Mouse (Mus musculus) hindbrain, postnatal 0 days (tissue): ENCODE results near the gene Tex19.1. TPM values are rescaled to one million over a fixed set of nuclear protein-coding genes. Genes with fewer than 3 reads are reported as not detected.

Source experiments
- ATAC-seq: fragments of 200-750 bp; cut with Nextera tagmentation; 2 replicates; pipeline ENCODE4 v1.8.0; 2017; ENCODE audit warnings: mild to moderate bottlenecking, moderate TSS enrichment, moderate library complexity
- DNase-seq: peaks from one replicate; pipeline ENCODE4 v3.0.0-alpha.2; 2015; ENCODE audit warnings: low spot score
- H3K27ac ChIP-seq: fragments of 300-500 bp; sonication (generic); 2 replicates; pipeline ENCODE4 v1.5.1; 2014; ENCODE audit warnings: mild to moderate bottlenecking
- H3K27me3 ChIP-seq: fragments of 300-500 bp; sonication (generic); 2 replicates; pipeline ENCODE4 v1.6.1; 2014; ENCODE audit warnings: low read length, mixed read lengths; ENCODE audit not compliant: insufficient read depth
- H3K36me3 ChIP-seq: fragments of 300-500 bp; sonication (generic); 2 replicates; pipeline ENCODE4 v1.6.1; 2014; ENCODE audit warnings: low read length, mixed read lengths; ENCODE audit not compliant: insufficient read depth
- H3K4me1 ChIP-seq: fragments of 300-500 bp; sonication (generic); 2 replicates; pipeline ENCODE4 v1.6.1; 2014; ENCODE audit warnings: antibody characterized with exemption, low read length, mixed read lengths; ENCODE audit not compliant: insufficient read depth
- H3K4me2 ChIP-seq: fragments of 300-500 bp; sonication (generic); 2 replicates; pipeline ENCODE4 v1.6.1; 2014; ENCODE audit warnings: low read depth, mild to moderate bottlenecking, low read length, moderate library complexity, mixed read lengths
- H3K4me3 ChIP-seq: fragments of 300-500 bp; sonication (generic); 2 replicates; pipeline ENCODE4 v1.5.1; 2014; ENCODE audit warnings: low read length
- H3K9ac ChIP-seq: fragments of 300-500 bp; sonication (generic); replicated peaks from 2 replicates; pipeline ENCODE4 v1.6.1; 2014; ENCODE audit warnings: mild to moderate bottlenecking, low read length, moderate library complexity, mixed read lengths
- H3K9me3 ChIP-seq: fragments of 300-500 bp; sonication (generic); 2 replicates; pipeline ENCODE4 v1.6.1; 2016; ENCODE audit warnings: low read length, mixed read lengths
- CTCF ChIP-seq: IDR thresholded peaks from 2 replicates; pipeline ENCODE4 v1.5.1; 2016; ENCODE audit warnings: antibody characterized with exemption, control low read depth, low read depth
- WGBS: fragments of 180-500 bp; shearing (Covaris S2); extraction: QIAGEN DNeasy Blood & Tissue Kit; methylation state at CpG from one replicate; pipeline ENCODE4 v1.1.7; 2014; 5-methylcytosine and 5-hydroxymethylcytosine counted together
- polyA plus RNA-seq: library from polyadenylated mRNA; unstranded; fragments of >200 nt; fragmentation: Nextera tagmentation; extraction: Ambion mirVana; gene quantifications from 2 replicates; pipeline ENCODE4 v1.2.1, GENCODE M21; 2015
- total RNA-seq: library from RNA; depleted of rRNA; stranded (reverse); fragments of >200 nt; gene quantifications from 2 replicates; pipeline ENCODE4 v1.2.3, GENCODE M21; 2014

Gene Tex19.1
- total and polyA plus RNA-seq, 2 experiments from 2014 or later: not detected

DNA sequence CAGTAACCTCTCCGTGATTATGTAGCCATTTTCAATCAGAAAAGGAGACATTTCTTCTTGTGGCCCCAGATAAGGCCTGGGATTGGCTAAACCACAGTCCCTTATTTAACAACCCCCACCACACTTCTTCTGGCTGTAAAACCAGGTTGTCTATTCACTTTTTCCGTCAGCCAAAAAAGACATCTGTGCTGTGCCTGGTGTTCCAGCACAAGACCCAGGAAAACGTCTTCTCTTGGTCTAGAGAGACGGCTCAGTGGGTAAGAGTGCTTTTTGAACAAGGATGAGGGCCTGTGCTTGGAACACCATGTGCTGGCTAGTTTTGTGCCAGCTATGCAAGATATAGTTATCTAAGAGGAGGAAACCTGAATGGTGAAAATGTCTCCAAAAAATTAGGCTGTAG is 22.5 kb upstream of the Tex19.1 start:
- no peak for ATAC-seq
- no peak for TF ChIP-seq CTCF
- no peaks in the 10 kb centered on the region for H3K27me3 ChIP-seq
- no peaks in the 10 kb centered on the region for H3K9me3 ChIP-seq
- WGBS: 83% methylated on average over 4 of the region's 4 CpGs
- no peak overlapping the region for H3K27ac ChIP-seq
- H3K4me2 ChIP-seq: no peak overlapping the region
- no peak overlapping the region for H3K9ac ChIP-seq
- H3K4me1 ChIP-seq: no peaks in the 10 kb centered on the region
- DNase-seq: no peak
- H3K36me3 ChIP-seq: no peaks in the 10 kb centered on the region
- no peak overlapping the region for H3K4me3 ChIP-seq

DNA sequence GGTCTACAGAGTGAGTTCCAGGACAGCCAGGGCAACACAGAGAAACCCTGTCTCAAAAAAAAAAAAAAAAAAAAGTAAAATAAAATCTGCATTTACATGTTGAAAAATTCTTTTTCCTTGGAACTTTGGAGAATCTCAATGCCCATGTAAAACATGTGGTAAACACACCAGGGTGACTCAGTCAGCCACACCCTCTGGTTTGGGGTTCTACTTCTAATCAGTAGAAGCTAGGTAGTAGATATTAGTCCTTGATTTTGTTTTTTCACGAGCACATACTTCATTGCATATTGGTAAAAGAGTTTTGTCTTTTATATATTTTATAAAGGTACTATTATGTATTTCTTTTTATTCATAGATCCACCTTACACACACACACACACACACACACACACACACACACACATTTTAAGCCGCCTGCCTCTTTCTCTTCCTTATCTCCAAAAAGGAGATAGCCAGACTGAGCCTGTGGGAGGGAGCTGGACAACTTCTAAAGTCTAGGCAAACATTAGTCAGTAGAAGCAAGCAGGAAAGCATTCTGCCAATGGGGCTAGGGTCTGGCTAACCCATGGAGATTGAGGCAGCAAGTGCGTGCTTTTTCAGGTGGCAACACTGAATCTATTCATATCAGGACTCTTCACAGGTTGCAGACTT is 20.3 kb upstream of the Tex19.1 start:
- TF ChIP-seq CTCF: no peak
- Histone ChIP-seq H3K27ac (no peak overlapping the region), H3K4me3 (no peak overlapping the region), H3K27me3 (no peaks in the 10 kb centered on the region), H3K9me3 (no peaks in the 10 kb centered on the region), H3K4me2 (no peak overlapping the region), H3K9ac (no peak overlapping the region), H3K36me3 (no peaks in the 10 kb centered on the region), H3K4me1 (no peaks in the 10 kb centered on the region)
- ATAC-seq (no peak), DNase-seq (no peak)
- 88% methylated on average over 3 of the region's 3 CpGs for WGBS

DNA sequence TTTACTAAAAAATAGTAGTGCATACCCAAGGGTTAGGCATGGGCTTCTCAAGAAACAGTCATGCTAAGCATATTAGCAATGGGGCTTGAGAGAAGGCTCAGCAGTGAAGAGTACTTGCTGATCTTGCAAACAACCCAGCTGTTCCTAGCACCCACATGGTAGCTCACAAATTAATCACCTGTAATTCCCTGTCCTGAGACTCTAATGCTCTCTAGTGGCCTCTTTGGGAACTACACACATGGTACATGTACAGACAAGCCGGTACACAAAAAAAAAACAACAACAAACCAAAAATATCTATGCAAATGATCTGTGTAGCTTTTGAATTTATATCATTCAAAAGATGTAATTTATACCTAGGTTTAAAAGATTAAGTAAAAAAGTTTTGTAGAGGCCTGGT is 19.5 kb upstream of the Tex19.1 start:
- H3K9ac ChIP-seq: no peak overlapping the region
- TF ChIP-seq CTCF: peak; percentile 40; the same call in 1 of the 2 replicates
- DNase-seq: peak; percentile 16
- H3K4me2 ChIP-seq: no peak overlapping the region
- WGBS: 82% methylated on average over 1 of the region's 1 CpGs
- H3K9me3 ChIP-seq: no peaks in the 10 kb centered on the region
- no peak for ATAC-seq
- H3K27me3 ChIP-seq: no peaks in the 10 kb centered on the region
- no peak overlapping the region for H3K27ac ChIP-seq
- H3K4me1 ChIP-seq: no peaks in the 10 kb centered on the region
- H3K36me3 ChIP-seq: no peaks in the 10 kb centered on the region
- no peak overlapping the region for H3K4me3 ChIP-seq

DNA sequence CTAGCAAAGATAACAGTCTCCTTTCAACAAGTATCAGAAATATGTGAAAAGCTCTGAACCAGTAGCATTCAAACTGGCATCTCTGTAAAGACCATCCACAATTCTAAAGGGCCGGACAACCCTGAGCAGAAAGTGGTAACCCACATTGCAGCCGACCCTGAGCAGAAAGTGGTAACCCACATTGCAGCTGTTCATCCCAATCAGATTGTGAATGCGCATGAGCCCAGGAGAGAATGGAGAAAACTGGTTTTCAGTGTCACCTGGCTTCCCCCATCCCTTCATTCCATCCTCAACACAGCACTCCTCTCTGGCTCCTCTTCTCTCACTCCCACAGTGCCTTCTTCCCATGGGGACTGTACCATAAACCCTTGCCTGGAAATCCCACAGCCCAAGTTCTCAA is 18.5 kb upstream of the Tex19.1 start:
- H3K36me3 ChIP-seq: no peaks in the 10 kb centered on the region
- H3K9ac ChIP-seq: no peak overlapping the region
- TF ChIP-seq CTCF: no peak
- H3K4me3 ChIP-seq: no peak overlapping the region
- H3K9me3 ChIP-seq: no peaks in the 10 kb centered on the region
- ATAC-seq (no peak), DNase-seq (no peak)
- no peak overlapping the region for H3K27ac ChIP-seq
- 92% methylated on average over 3 of the region's 3 CpGs for WGBS
- no peaks in the 10 kb centered on the region for H3K4me1 ChIP-seq
- H3K27me3 ChIP-seq: no peaks in the 10 kb centered on the region
- no peak overlapping the region for H3K4me2 ChIP-seq

DNA sequence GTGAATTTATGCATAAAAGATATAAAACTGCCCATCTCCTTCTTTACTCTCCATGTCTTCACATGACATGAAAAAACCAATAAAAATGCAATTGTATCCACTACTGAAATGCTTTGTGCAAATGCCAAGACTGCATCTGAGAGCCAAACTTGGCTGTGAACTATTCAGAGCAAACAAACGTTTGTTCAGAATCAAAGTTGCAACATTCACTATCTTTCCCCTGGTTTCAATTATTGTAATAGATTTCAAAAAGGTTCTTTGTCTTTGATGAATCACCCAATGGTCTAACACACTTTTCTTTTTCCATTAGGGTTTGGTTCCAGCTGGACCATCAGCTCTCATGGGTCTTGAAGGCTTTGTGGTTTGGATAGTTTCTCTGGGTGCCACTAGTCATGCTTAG is 16.3 kb upstream of the Tex19.1 start:
- no peaks in the 10 kb centered on the region for H3K36me3 ChIP-seq
- DNase-seq: no peak
- H3K27me3 ChIP-seq: no peaks in the 10 kb centered on the region
- no peak for TF ChIP-seq CTCF
- no peaks in the 10 kb centered on the region for H3K9me3 ChIP-seq
- H3K4me2 ChIP-seq: no peak overlapping the region
- no peak for ATAC-seq
- no peak overlapping the region for H3K27ac ChIP-seq
- no peak overlapping the region for H3K4me3 ChIP-seq
- H3K9ac ChIP-seq: no peak overlapping the region
- no peaks in the 10 kb centered on the region for H3K4me1 ChIP-seq
- 48% methylated on average over 1 of the region's 1 CpGs for whole genome bisulfite sequencing

DNA sequence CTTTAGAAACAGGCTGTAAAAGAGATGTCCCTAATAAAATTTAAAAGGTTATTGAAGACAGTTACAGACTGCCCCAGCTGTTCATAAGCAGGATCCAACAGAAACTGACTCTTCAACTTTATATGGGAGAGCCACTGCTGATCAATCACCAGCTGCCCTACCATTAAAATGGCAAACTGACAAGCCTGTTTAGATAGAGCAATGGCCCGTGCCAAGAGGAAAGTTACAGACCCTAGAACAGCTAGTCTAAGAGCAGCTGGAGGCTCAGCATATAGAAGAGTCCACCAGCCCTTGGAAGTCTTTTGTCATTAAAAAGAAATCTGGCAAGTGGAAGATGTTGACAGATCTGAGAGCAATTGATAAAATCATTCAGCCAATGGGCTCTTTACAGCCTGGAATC is 11.3 kb upstream of the Tex19.1 start:
- no peak overlapping the region for H3K4me3 ChIP-seq
- H3K27ac ChIP-seq: no peak overlapping the region
- 54% methylated on average over 1 of the region's 1 CpGs for WGBS
- TF ChIP-seq CTCF: no peak
- no peaks in the 10 kb centered on the region for H3K36me3 ChIP-seq
- H3K4me1 ChIP-seq: no peaks in the 10 kb centered on the region
- DNase-seq (no peak), ATAC-seq (no peak)
- no peaks in the 10 kb centered on the region for H3K27me3 ChIP-seq
- H3K9me3 ChIP-seq: no peaks in the 10 kb centered on the region
- no peak overlapping the region for H3K9ac ChIP-seq
- H3K4me2 ChIP-seq: no peak overlapping the region

DNA sequence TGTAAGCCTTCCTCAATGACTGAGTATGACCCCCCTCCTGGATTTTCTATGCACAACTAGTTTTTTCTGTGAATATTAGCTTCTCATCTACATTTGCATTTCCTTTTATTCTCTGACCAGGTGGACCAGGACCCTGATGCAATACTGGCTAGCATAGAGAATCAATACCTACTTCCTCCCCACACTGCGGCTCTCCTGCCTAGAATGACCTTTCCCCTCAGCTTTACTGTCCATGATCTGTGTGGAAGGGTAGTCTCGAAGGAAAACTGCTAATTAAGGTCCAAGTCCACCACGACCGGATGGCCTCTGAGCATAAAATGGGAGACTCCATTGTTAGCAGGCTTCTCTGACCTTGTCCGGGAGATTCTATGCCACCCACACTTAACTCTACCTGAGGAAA is 8.3 kb upstream of the Tex19.1 start:
- no peak for DNase-seq
- no peak for TF ChIP-seq CTCF
- Histone ChIP-seq H3K4me2 (no peak overlapping the region), H3K27me3 (no peaks in the 10 kb centered on the region), H3K36me3 (no peaks in the 10 kb centered on the region), H3K4me1 (no peaks in the 10 kb centered on the region), H3K4me3 (no peak overlapping the region), H3K9me3 (no peaks in the 10 kb centered on the region), H3K9ac (no peak overlapping the region), H3K27ac (no peak overlapping the region)
- WGBS: 85% methylated on average over 5 of the region's 5 CpGs
- no peak for ATAC-seq
